Mouse (Mus musculus): ENCODE data around the gene Prss43.

The Prss43 gene

GRCm38 (mm10) chr9:110844206-110844605 is 17.7 kb downstream of the Prss43 start, which contains the start of gene Prss46:
TSS of gene Prss46 (plus strand) at chr9:110844506.
- no peak for DNase-seq

GRCm38 (mm10) chr9:110849162-110849561 is 22.7 kb downstream of the Prss43 start:
- DNase-seq = no peak

- DNase-seq = no peak
These were observed 29.4 kb downstream of the Prss43 start for GRCm38 (mm10) chr9:110855903-110856302.

- no peak for DNase-seq
These were observed 30.4 kb downstream of the Prss43 start for GRCm38 (mm10) chr9:110856920-110857319.

- no peak for DNase-seq
These were observed 31.4 kb downstream of the Prss43 start, which contains the start of gene Prss50 for GRCm38 (mm10) chr9:110857781-110858472. TSS of gene Prss50 (plus strand) at chr9:110857967.

- no peak for DNase-seq
These were observed 32.0 kb downstream of the Prss43 start for GRCm38 (mm10) chr9:110858523-110858922.

GRCm38 (mm10) chr9:110858967-110859596 is 32.6 kb downstream of the Prss43 start:
- DNase-seq = no peak

GRCm38 (mm10) chr9:110871030-110871429 is 44.5 kb downstream of the Prss43 start:
- peak; percentile 43 for DNase-seq

GRCm38 (mm10) chr9:110873681-110874659 is 47.5 kb downstream of the Prss43 start:
- no peak for DNase-seq

- DNase-seq = no peak
These were observed 48.2 kb downstream of the Prss43 start for GRCm38 (mm10) chr9:110874660-110875191.

- DNase-seq = no peak
These were observed 48.8 kb downstream of the Prss43 start for GRCm38 (mm10) chr9:110875288-110875695.

GRCm38 (mm10) chr9:110877353-110877752 is 50.9 kb downstream of the Prss43 start:
- no peak for DNase-seq

- DNase-seq = no peak
These were observed 51.4 kb downstream of the Prss43 start for GRCm38 (mm10) chr9:110877888-110878287.

- no peak for DNase-seq
These were observed 52.9 kb downstream of the Prss43 start, which contains the start of gene Als2cl for GRCm38 (mm10) chr9:110879191-110879920. TSS of gene Als2cl (plus strand) at chr9:110879870.

GRCm38 (mm10) chr9:110879998-110880561 is 53.6 kb downstream of the Prss43 start, which contains the start of gene Tmie:
TSS of gene Tmie (minus strand) at chr9:110880113.
- DNase-seq = no peak

- DNase-seq = no peak
These were observed 54.3 kb downstream of the Prss43 start for GRCm38 (mm10) chr9:110880772-110881171.
